Mouse (Mus musculus) testis, adult 2 months (tissue): ENCODE data around the gene Umodl1.

Experiments
- CTCF ChIP-seq: fragments of 200-500 bp; IDR thresholded peaks from 2 replicates; pipeline ENCODE4 v1.5.1; 2012; ENCODE audit warnings: low read depth, mild to moderate bottlenecking, inconsistent platforms, low read length, moderate library complexity; ENCODE audit not compliant: control insufficient read depth, insufficient read depth, insufficient replicate concordance
- POLR2A ChIP-seq: fragments of 200-500 bp; IDR thresholded peaks from 2 replicates; pipeline ENCODE4 v1.6.1; 2012; ENCODE audit warnings: low read depth, mild to moderate bottlenecking, inconsistent platforms, low read length, moderate library complexity; ENCODE audit not compliant: control insufficient read depth

GRCm38 (mm10) chr17:30973332-30973731 lies 18.9 kb downstream of the Umodl1 start:
- TF ChIP-seq CTCF (no peak), POLR2A (no peak)
